Mouse (Mus musculus) limb, embryonic 11.5 days (tissue): ENCODE data around the gene Gm28038. TPM values are rescaled to one million over a fixed set of nuclear protein-coding genes. Genes with fewer than 3 reads are reported as not detected.

Experiments used
- ATAC-seq: fragments of 200-750 bp; cut with Nextera tagmentation; 2 replicates; pipeline ENCODE4 v1.8.0; 2017; ENCODE audit warnings: low read depth; ENCODE audit not compliant: insufficient number of reproducible peaks, low FRiP score, low TSS enrichment
- DNase-seq: peaks from one replicate; pipeline ENCODE4 v3.0.0-alpha.2; 2015; ENCODE audit warnings: low spot score
- H3K27ac ChIP-seq: fragments of 300-500 bp; sonication (generic); replicated peaks from 2 replicates; pipeline ENCODE4 v1.5.1; 2014; ENCODE audit warnings: low read depth, mild to moderate bottlenecking, low read length
- H3K27me3 ChIP-seq: fragments of 300-500 bp; sonication (generic); 2 replicates; pipeline ENCODE4 v1.6.1; 2014; ENCODE audit warnings: mild to moderate bottlenecking, low read length, mixed read lengths; ENCODE audit not compliant: control insufficient read depth, insufficient read depth
- H3K36me3 ChIP-seq: fragments of 300-500 bp; sonication (generic); 2 replicates; pipeline ENCODE4 v1.6.1; 2014; ENCODE audit warnings: mild to moderate bottlenecking, low read length, moderate library complexity, mixed read lengths; ENCODE audit not compliant: control insufficient read depth, insufficient read depth
- H3K4me1 ChIP-seq: fragments of 300-500 bp; sonication (generic); 2 replicates; pipeline ENCODE4 v1.6.1; 2014; ENCODE audit warnings: low read length, mixed read lengths; ENCODE audit not compliant: control insufficient read depth, insufficient read depth
- H3K4me2 ChIP-seq: fragments of 300-500 bp; sonication (generic); 2 replicates; pipeline ENCODE4 v1.6.1; 2014; ENCODE audit warnings: low read depth, mild to moderate bottlenecking, moderate library complexity; ENCODE audit not compliant: severe bottlenecking
- H3K4me3 ChIP-seq: fragments of 300-500 bp; sonication (generic); 2 replicates; pipeline ENCODE4 v1.5.1; 2014; ENCODE audit warnings: low read depth, low read length
- H3K9ac ChIP-seq: fragments of 300-500 bp; sonication (generic); 2 replicates; pipeline ENCODE4 v1.6.1; 2014; ENCODE audit warnings: mild to moderate bottlenecking, low read length
- H3K9me3 ChIP-seq: fragments of 300-500 bp; sonication (generic); 2 replicates; pipeline ENCODE4 v1.6.1; 2016; ENCODE audit warnings: low read length; ENCODE audit not compliant: control insufficient read depth
- WGBS: fragments of 180-500 bp; shearing (Covaris S2); extraction: QIAGEN DNeasy Blood & Tissue Kit; methylation state at CpG from one replicate; pipeline ENCODE4 v1.1.7; 2014; 5-methylcytosine and 5-hydroxymethylcytosine counted together
- polyA plus RNA-seq: library from polyadenylated mRNA; unstranded; fragments of >200 nt; fragmentation: Nextera tagmentation; extraction: Ambion mirVana; gene quantifications from 2 replicates; pipeline ENCODE4 v1.2.1, GENCODE M21; 2014

Gm28038 gene
- polyA plus RNA-seq, 1 experiment from 2014 or later: not detected

GRCm38 (mm10) chr2:30342061-30342460 lies 61.2 kb downstream of the Gm28038 start:
- Histone ChIP-seq H3K4me1 (no peaks in the 10 kb centered on the region), H3K27me3 (no peaks in the 10 kb centered on the region), H3K9me3 (no peaks in the 10 kb centered on the region), H3K4me2 (no peak overlapping the region), H3K4me3 (no peak overlapping the region), H3K9ac (no peak overlapping the region), H3K36me3 (peaks cover 56% of the 10 kb centered on the region), H3K27ac (no peak overlapping the region)
- ATAC-seq (no peak), DNase-seq (no peak)
- 90% methylated on average over 3 of the region's 3 CpGs for WGBS

GRCm38 (mm10) chr2:30342544-30342943 lies 61.7 kb downstream of the Gm28038 start:
- 94% methylated on average over 7 of the region's 7 CpGs for WGBS
- Histone ChIP-seq H3K4me2 (no peak overlapping the region), H3K27me3 (no peaks in the 10 kb centered on the region), H3K9ac (no peak overlapping the region), H3K4me1 (no peaks in the 10 kb centered on the region), H3K4me3 (no peak overlapping the region), H3K27ac (no peak overlapping the region), H3K36me3 (peaks cover 52% of the 10 kb centered on the region), H3K9me3 (no peaks in the 10 kb centered on the region)
- ATAC-seq (no peak), DNase-seq (no peak)

- no peak overlapping the region for H3K9ac ChIP-seq
- H3K4me1 ChIP-seq: no peaks in the 10 kb centered on the region
- H3K27me3 ChIP-seq: no peaks in the 10 kb centered on the region
- no peak overlapping the region for H3K4me3 ChIP-seq
- WGBS: 85% methylated on average over 14 of the region's 14 CpGs
- no peaks in the 10 kb centered on the region for H3K9me3 ChIP-seq
- no peak for DNase-seq
- H3K4me2 ChIP-seq: no peak overlapping the region
- H3K27ac ChIP-seq: no peak overlapping the region
- peaks cover 52% of the 10 kb centered on the region for H3K36me3 ChIP-seq
- no peak for ATAC-seq
Observed at GRCm38 (mm10) chr2:30343601-30344137, 62.8 kb downstream of the Gm28038 start.

- Histone ChIP-seq H3K4me1 (no peaks in the 10 kb centered on the region), H3K9ac (no peak overlapping the region; the same call in 1 of the 2 replicates), H3K4me2 (no peak overlapping the region), H3K4me3 (no peak overlapping the region), H3K9me3 (no peaks in the 10 kb centered on the region), H3K36me3 (peaks cover 41% of the 10 kb centered on the region), H3K27ac (no peak overlapping the region), H3K27me3 (no peaks in the 10 kb centered on the region)
- DNase-seq (no peak), ATAC-seq (no peak)
- WGBS: 92% methylated on average over 7 of the region's 7 CpGs
Observed at GRCm38 (mm10) chr2:30345971-30346676, 65.3 kb downstream of the Gm28038 start.

- H3K9me3 ChIP-seq: no peaks in the 10 kb centered on the region
- H3K27ac ChIP-seq: no peak overlapping the region
- peaks cover 26% of the 10 kb centered on the region; the same call in 1 of the 2 replicates for H3K36me3 ChIP-seq
- ATAC-seq (no peak), DNase-seq (no peak)
- no peaks in the 10 kb centered on the region for H3K4me1 ChIP-seq
- WGBS: 89% methylated on average over 6 of the region's 6 CpGs
- no peak overlapping the region for H3K4me3 ChIP-seq
- H3K4me2 ChIP-seq: no peak overlapping the region
- H3K9ac ChIP-seq: no peak overlapping the region
- H3K27me3 ChIP-seq: no peaks in the 10 kb centered on the region
Observed at GRCm38 (mm10) chr2:30349196-30349595, 68.4 kb downstream of the Gm28038 start.

Other genes with a start within 250 kb of the Gm28038 start
- 32.6 and 32.8 TPM in 2 replicates for gene Wdr34, start 232.2 kb upstream of the Gm28038 start, polyA plus RNA-seq
- 780 and 808 TPM in 2 replicates for gene Set, start 223.7 kb upstream of the Gm28038 start, polyA plus RNA-seq
- gene Pkn3, start 203.4 kb upstream of the Gm28038 start, polyA plus RNA-seq: 9.0 and 10.6 TPM in 2 replicates
- 32.1 and 34.1 TPM in 2 replicates for gene Zdhhc12, start 187.4 kb upstream of the Gm28038 start, polyA plus RNA-seq
- 6.7 and 8.7 TPM in 2 replicates for gene Zer1, start 156.5 kb upstream of the Gm28038 start, polyA plus RNA-seq
- gene Tbc1d13, start 147.3 kb upstream of the Gm28038 start, polyA plus RNA-seq: 14.2 and 16.8 TPM in 2 replicates
- 18.3 and 20.7 TPM in 2 replicates for gene Endog, start 109.5 kb upstream of the Gm28038 start, polyA plus RNA-seq
- gene Spout1, start 102.6 kb upstream of the Gm28038 start, polyA plus RNA-seq: 91.6 and 92.6 TPM in 2 replicates
- gene Kyat1, start 75.2 kb upstream of the Gm28038 start, polyA plus RNA-seq: 6.1 and 7.6 TPM in 2 replicates
- gene Lrrc8a, start 43.3 kb upstream of the Gm28038 start, polyA plus RNA-seq: 58.2 and 58.3 TPM in 2 replicates
- gene Gm28035, start 40.5 kb upstream of the Gm28038 start, polyA plus RNA-seq: 0.09 TPM in 1 of 2 replicates, not detected in the other
- gene Phyhd1, start 14.8 kb upstream of the Gm28038 start, polyA plus RNA-seq: 3.3 and 3.7 TPM in 2 replicates
- 24.9 and 25.0 TPM in 2 replicates for gene Dolk, start 5.3 kb downstream of the Gm28038 start, polyA plus RNA-seq
- gene Nup188, start 5.4 kb downstream of the Gm28038 start, polyA plus RNA-seq: 69.0 and 73.7 TPM in 2 replicates
- gene Sh3glb2, start 78.3 kb downstream of the Gm28038 start, polyA plus RNA-seq: 49.0 and 59.9 TPM in 2 replicates
- gene Miga2, start 83.2 kb downstream of the Gm28038 start, polyA plus RNA-seq: 19.5 and 20.1 TPM in 2 replicates
- gene Dolpp1, start 111.2 kb downstream of the Gm28038 start, polyA plus RNA-seq: 33.0 and 33.1 TPM in 2 replicates
- gene Crat, start 134.8 kb downstream of the Gm28038 start, polyA plus RNA-seq: 25.6 and 27.9 TPM in 2 replicates
- 74.4 and 83.3 TPM in 2 replicates for gene Ptpa, start 135.0 kb downstream of the Gm28038 start, polyA plus RNA-seq
- gene Ier5l, start 193.2 kb downstream of the Gm28038 start, polyA plus RNA-seq: 7.1 and 9.7 TPM in 2 replicates